10 mouse cellular contexts compared by ENCODE assay signal in the genomic region with DNA sequence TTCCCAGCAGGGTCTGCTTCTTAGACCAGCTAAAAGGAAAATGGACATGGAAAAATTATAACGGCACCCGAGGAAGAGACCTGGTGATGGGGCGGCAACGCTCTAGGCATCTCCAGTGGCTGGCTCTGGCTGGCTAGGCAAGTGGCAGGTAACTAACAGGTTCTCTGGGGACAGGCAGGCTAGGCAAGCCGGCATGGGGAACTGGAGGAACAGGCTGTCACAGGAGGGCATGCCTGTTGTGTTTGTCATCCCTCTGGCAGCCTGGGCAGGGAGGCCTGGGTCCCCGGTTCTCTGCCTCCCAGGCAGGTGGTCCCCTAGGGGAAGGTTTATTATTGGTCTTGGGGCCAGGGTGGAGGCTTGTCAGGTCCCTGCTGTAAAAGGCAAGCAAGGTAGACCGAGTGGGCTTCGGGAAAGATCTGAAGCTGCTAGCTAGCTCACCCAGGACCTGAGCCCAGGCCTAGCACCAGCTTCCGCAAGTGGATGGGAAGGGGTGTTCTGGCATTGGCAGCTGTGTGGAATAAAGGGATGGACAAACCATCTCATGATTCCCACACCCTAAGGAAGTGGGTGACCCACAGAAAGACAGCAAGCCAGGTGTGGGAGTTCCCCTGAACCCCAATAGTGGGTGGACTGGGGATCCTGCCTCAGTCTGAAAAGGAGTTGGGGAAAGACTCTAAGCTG. TPM values are rescaled to one million over a fixed set of nuclear protein-coding genes. Genes with fewer than 3 reads are reported as not detected.
DNase-seq lines count a peak whose midpoint lies in the region; ATAC-seq and TF ChIP-seq lines count a peak whose summit lies in the region.
"Had no signal": no experiment of that assay in that cellular context is flagged by ENCODE, and none has a peak within 500 bp of the region (broad histone marks: within the 10 kb centered on the region; RNA-seq: fewer than 3 reads in every experiment).

No protein-coding gene starts in this region.

- no peak for ATAC-seq in CD4-positive, CD25-positive, alpha-beta regulatory T cell, adult 4 months
- no peak for ATAC-seq in liver, embryonic 12.5 days

- peaks cover 52% of the 10 kb centered on the region for H3K4me1 ChIP-seq in thymus, adult 2 months (replicated peaks; ENCODE audit: control insufficient read depth, insufficient read depth, low read length)
- H3K4me1 ChIP-seq in liver, embryonic 12.5 days = peaks cover 88% of the 10 kb centered on the region

- WGBS in thymus, adult 2 months = 79% methylated on average over 9 of the region's 9 CpGs
- WGBS in liver, embryonic 12.5 days (ENCODE audit: insufficient replicate concordance) = 58% methylated on average over 9 of the region's 9 CpGs

- no peak for TF ChIP-seq POLR2A in thymus, adult 2 months (IDR thresholded peaks at IDR 0.05; ENCODE audit: control insufficient read depth, extremely low read depth, insufficient read depth, low read length, poor library complexity)

- H3K9ac ChIP-seq in liver, embryonic 12.5 days = peak overlapping the region; percentile 94

- no peak overlapping the region for H3K4me3 ChIP-seq in thymus, adult 2 months (ENCODE audit: control insufficient read depth, insufficient read depth, low read length)
- H3K4me3 ChIP-seq in liver, embryonic 12.5 days = peak overlapping the region; percentile 91

- no peaks in the 10 kb centered on the region for H3K9me3 ChIP-seq in liver, embryonic 12.5 days (replicated peaks)

- no peaks in the 10 kb centered on the region for H3K36me3 ChIP-seq in thymus, adult 2 months (ENCODE audit: control insufficient read depth, insufficient read depth, low read length)
- H3K36me3 ChIP-seq in liver, embryonic 12.5 days = peaks cover 5% of the 10 kb centered on the region; the same call in 1 of the 2 replicates

- H3K27me3 ChIP-seq in thymus, adult 2 months (ENCODE audit: control insufficient read depth, insufficient read depth, low read length) = peaks cover 24% of the 10 kb centered on the region
- peaks cover 11% of the 10 kb centered on the region for H3K27me3 ChIP-seq in liver, embryonic 12.5 days (replicated peaks)

- peak; percentile 39 for DNase-seq in CD4-positive, CD25-positive, alpha-beta regulatory T cell, adult 2 months (ENCODE audit: low read depth, low spot score)
- peak; percentile 11 for DNase-seq in thymus, adult 2 months
- no peak for DNase-seq in thymus, postnatal 10 days (ENCODE audit: low spot score in 2 of 2)
- DNase-seq in urinary bladder, postnatal 36 days (ENCODE audit: low spot score in 2 of 2) = peak; percentile 62 to 69
- no peak for DNase-seq in left cerebral cortex, adult 8-10 months (ENCODE audit: low spot score in 2 of 2)
- no peak for DNase-seq in gastrocnemius, postnatal 25 days
- DNase-seq: gastrocnemius, postnatal 14 days had no signal

- TF ChIP-seq CTCF in thymus, adult 2 months (IDR thresholded peaks at IDR 0.05; ENCODE audit: borderline replicate concordance, control insufficient read depth, extremely low read depth, insufficient read depth, low read length, poor library complexity) = no peak

- peak overlapping the region; percentile 100 for H3K4me2 ChIP-seq in liver, embryonic 12.5 days

- H3K27ac ChIP-seq in thymus, adult 2 months (ENCODE audit: control insufficient read depth, insufficient read depth, low read length) = no peak overlapping the region
- peak overlapping the region; percentile 91 for H3K27ac ChIP-seq in liver, embryonic 12.5 days

RNA-seq across cellular contexts. Expression of a gene that starts 2.8 kb away (rescaled TPM):
- polyA plus RNA-seq in CD4-positive, CD25-positive, alpha-beta regulatory T cell, adult 4 months (2017; shearing (Covaris generic)) = 1 to 10 TPM; 3.5 to 5.2 TPM
- 4.2 and 4.4 TPM in 2 replicates for polyA plus RNA-seq in thymus, adult 2 months (2012; rRNA removed)
- 9.3 and 9.8 TPM in 2 replicates for polyA plus RNA-seq in liver, embryonic 12.5 days (2016; fragmentation: Nextera tagmentation; extraction: Ambion mirVana)
- 10 to 100 TPM; 41.1 to 48.9 (median 45.1) TPM for total RNA-seq in left cerebral cortex, adult 8-10 months (2022)
- total RNA-seq in gastrocnemius, postnatal 25 days (2021) = 1 to 10 TPM; 1.4 to 1.6 TPM

RNA-seq across cellular contexts. Expression of a gene that starts 34.4 kb away (rescaled TPM):
- not detected for polyA plus RNA-seq in CD4-positive, CD25-positive, alpha-beta regulatory T cell, adult 4 months (2017; shearing (Covaris generic))
- not detected in 2 replicates for polyA plus RNA-seq in thymus, adult 2 months (2012; rRNA removed)
- not detected in 2 replicates for polyA plus RNA-seq in liver, embryonic 12.5 days (2016; fragmentation: Nextera tagmentation; extraction: Ambion mirVana)
- not detected for total RNA-seq in left cerebral cortex, adult 8-10 months (2022)
- not detected for total RNA-seq in gastrocnemius, postnatal 25 days (2021)
- total RNA-seq: gastrocnemius, postnatal 14 days had no signal
- polyA plus RNA-seq: thymus, postnatal 0 days had no signal

Comparison
In these comparisons a context has a peak if more than half of its experiments do, and no peak if none do; other contexts are left out.
1. DNase-seq: peak in CD4-positive, CD25-positive, alpha-beta regulatory T cell, adult 2 months (single experiment), thymus, adult 2 months (single experiment) and urinary bladder, postnatal 36 days (2 of 2); none in thymus, postnatal 10 days (0 of 2), left cerebral cortex, adult 8-10 months (0 of 2) and gastrocnemius, postnatal 25 days (single experiment).